Mouse (Mus musculus) embryonic facial prominence, embryonic 13.5 days (tissue): ENCODE measurements around the gene Cpped1. TPM values are rescaled to one million over a fixed set of nuclear protein-coding genes. Genes with fewer than 3 reads are reported as not detected.

Experiments
- ATAC-seq: fragments of 200-750 bp; cut with Nextera tagmentation; 2 replicates; pipeline ENCODE4 v1.8.0; 2017; ENCODE audit warnings: low read depth; ENCODE audit not compliant: insufficient number of reproducible peaks, insufficient read depth, low FRiP score, low TSS enrichment
- H3K27ac ChIP-seq: fragments of 300-500 bp; sonication (generic); 2 replicates; pipeline ENCODE4 v1.5.1; 2015; ENCODE audit warnings: moderate library complexity, mild to moderate bottlenecking, inconsistent platforms
- H3K27me3 ChIP-seq: fragments of 300-500 bp; sonication (generic); 2 replicates; pipeline ENCODE4 v1.6.1; 2015; ENCODE audit warnings: mild to moderate bottlenecking, inconsistent platforms
- H3K36me3 ChIP-seq: fragments of 300-500 bp; sonication (generic); 2 replicates; pipeline ENCODE4 v1.6.1; 2015; ENCODE audit warnings: mild to moderate bottlenecking, inconsistent platforms
- H3K4me1 ChIP-seq: fragments of 300-500 bp; sonication (generic); 2 replicates; pipeline ENCODE4 v1.6.1; 2015; ENCODE audit warnings: inconsistent platforms
- H3K4me2 ChIP-seq: fragments of 300-500 bp; sonication (generic); 2 replicates; pipeline ENCODE4 v1.6.1; 2015; ENCODE audit warnings: moderate library complexity, mild to moderate bottlenecking, inconsistent platforms
- H3K4me3 ChIP-seq: fragments of 300-500 bp; sonication (generic); 2 replicates; pipeline ENCODE4 v1.5.1; 2015; ENCODE audit warnings: mild to moderate bottlenecking, inconsistent platforms
- H3K9ac ChIP-seq: fragments of 300-500 bp; sonication (generic); 2 replicates; pipeline ENCODE4 v1.6.1; 2015; ENCODE audit warnings: mild to moderate bottlenecking, inconsistent platforms
- H3K9me3 ChIP-seq: fragments of 300-500 bp; sonication (generic); 2 replicates; pipeline ENCODE4 v1.6.1; 2016; ENCODE audit warnings: inconsistent platforms
- WGBS: fragments of 180-500 bp; shearing (Covaris S2); methylation state at CpG from one replicate; pipeline ENCODE4 v1.1.7; 2015; ENCODE audit warnings: mixed read lengths; 5-methylcytosine and 5-hydroxymethylcytosine counted together
- polyA plus RNA-seq: library from polyadenylated mRNA; unstranded; fragments of >200 nt; fragmentation: Nextera tagmentation; extraction: Ambion mirVana; gene quantifications from 2 replicates; pipeline ENCODE4 v1.2.1, GENCODE M21; 2015

Gene Cpped1
- polyA plus RNA-seq, 1 experiment from 2014 or later = 23.5 TPM

DNA sequence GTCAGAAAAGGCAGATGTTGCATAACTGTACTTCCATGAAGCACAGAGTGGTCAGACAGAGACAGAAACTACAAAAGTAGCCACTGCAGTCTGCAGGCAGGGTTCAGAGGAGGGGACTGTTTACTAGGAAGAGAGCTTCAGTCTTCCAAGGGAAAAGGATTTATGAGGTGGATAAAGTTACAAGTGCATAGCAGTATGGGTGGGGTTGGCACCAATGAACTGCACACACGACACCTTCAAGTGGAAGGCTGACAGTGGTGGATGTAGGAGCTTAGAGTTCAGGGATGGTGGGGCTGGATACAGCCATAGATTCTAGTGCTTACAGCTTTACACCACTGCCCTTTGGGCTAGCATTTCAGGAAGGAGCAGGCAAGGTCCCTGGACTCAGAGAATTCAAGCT, 75.8 kb downstream of the Cpped1 start:
- H3K4me1 ChIP-seq = no peaks in the 10 kb centered on the region
- H3K4me3 ChIP-seq = no peak overlapping the region
- H3K36me3 ChIP-seq = no peaks in the 10 kb centered on the region
- no peaks in the 10 kb centered on the region for H3K27me3 ChIP-seq
- no peak overlapping the region for H3K9ac ChIP-seq
- H3K27ac ChIP-seq = no peak overlapping the region
- no peak for ATAC-seq
- 70% methylated on average over 1 of the region's 1 CpGs for WGBS
- no peak overlapping the region for H3K4me2 ChIP-seq
- no peaks in the 10 kb centered on the region for H3K9me3 ChIP-seq

DNA sequence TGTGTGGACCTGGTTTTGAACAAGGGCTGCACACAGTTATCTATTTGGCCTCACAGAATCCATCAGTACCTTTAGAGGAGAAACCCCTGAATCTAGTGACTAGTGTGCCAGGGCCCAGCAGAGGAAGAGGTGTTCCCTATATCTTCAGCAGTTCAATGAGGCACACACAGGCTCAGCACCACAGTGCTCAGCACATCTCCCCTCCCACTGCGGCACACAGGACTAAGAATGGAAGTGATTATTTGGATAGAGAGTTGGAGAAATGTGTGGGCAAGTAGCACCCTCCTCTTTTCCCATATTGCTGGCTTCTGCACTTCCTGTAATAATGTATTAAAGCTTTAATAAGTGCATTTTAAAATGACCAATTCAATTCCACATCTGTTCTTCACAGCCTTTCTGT, 80.4 kb downstream of the Cpped1 start:
- Histone ChIP-seq H3K27me3 (no peaks in the 10 kb centered on the region), H3K9ac (no peak overlapping the region), H3K36me3 (peaks cover 9% of the 10 kb centered on the region), H3K4me1 (peaks cover 6% of the 10 kb centered on the region), H3K4me3 (no peak overlapping the region), H3K27ac (no peak overlapping the region), H3K9me3 (no peaks in the 10 kb centered on the region), H3K4me2 (no peak overlapping the region)
- no peak for ATAC-seq
- 78% methylated on average over 1 of the region's 1 CpGs for WGBS

DNA sequence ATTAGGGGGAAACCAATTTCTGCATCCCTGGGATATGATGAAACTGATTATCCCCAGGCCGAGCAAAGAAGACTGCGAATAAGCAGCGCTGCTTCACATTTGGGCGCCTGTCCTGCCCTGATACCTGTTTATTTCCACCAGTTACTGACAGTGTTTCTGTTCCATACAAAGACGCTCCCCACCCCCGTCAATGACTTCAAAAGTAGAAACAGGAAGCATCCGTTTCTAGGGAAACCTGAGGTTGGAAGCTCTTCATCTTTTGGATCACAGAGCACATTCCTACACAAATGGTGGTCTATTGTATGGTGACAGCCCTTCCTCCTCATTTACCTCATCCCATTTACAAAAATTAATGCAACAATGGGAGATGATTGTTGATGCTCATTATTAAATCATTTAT, 84.4 kb downstream of the Cpped1 start:
- H3K9ac ChIP-seq = no peak overlapping the region
- peaks cover 9% of the 10 kb centered on the region for H3K36me3 ChIP-seq
- whole genome bisulfite sequencing = 60% methylated on average over 7 of the region's 7 CpGs
- H3K4me1 ChIP-seq = peaks cover 9% of the 10 kb centered on the region
- no peak overlapping the region for H3K27ac ChIP-seq
- H3K27me3 ChIP-seq = no peaks in the 10 kb centered on the region
- no peak overlapping the region for H3K4me2 ChIP-seq
- no peaks in the 10 kb centered on the region for H3K9me3 ChIP-seq
- no peak for ATAC-seq
- no peak overlapping the region for H3K4me3 ChIP-seq

DNA sequence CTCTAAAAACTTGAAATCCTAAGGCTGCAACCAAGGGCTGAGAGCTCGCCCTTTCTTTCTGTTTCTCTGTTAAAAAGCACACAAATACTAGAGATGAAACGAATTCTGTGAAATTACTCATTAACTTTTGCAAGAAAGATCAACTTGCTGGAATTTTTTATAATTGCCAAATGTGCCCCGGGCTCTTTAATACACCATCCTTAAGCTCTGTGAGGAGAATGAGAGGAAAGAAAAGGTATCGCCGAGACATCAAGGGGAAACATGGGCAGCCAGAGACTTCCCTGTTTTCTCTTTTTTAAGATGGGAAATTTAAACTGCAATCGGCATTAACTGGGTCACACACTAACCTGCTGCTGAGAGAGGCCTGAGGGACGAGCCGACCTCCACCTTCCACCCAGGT, 84.9 kb downstream of the Cpped1 start:
- Histone ChIP-seq H3K36me3 (peaks cover 11% of the 10 kb centered on the region), H3K4me1 (peaks cover 9% of the 10 kb centered on the region), H3K4me3 (no peak overlapping the region), H3K4me2 (no peak overlapping the region), H3K27ac (no peak overlapping the region), H3K9ac (no peak overlapping the region), H3K27me3 (no peaks in the 10 kb centered on the region), H3K9me3 (no peaks in the 10 kb centered on the region)
- ATAC-seq = no peak
- WGBS = 65% methylated on average over 8 of the region's 8 CpGs

DNA sequence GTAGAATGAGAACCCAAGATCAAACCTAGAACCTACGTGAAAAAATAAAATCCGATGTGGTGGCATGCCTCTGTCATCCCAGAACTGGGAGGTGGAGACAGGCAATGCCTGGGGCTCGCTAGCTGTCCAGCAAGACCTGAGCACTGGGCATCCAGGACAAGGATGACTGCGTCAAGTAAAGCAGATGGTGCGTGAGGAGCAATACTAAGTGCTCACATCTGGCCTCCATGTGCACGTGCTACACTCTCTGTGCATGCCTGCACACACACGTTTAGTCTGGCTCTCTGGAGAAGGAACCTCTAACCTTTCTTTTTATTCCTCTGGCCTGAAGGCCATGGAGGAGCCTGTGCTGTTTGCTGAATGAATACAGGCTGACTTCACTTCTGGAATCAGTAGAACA, 88.5 kb downstream of the Cpped1 start:
- Histone ChIP-seq H3K4me2 (no peak overlapping the region), H3K9ac (no peak overlapping the region), H3K4me3 (no peak overlapping the region), H3K27me3 (no peaks in the 10 kb centered on the region), H3K27ac (no peak overlapping the region), H3K9me3 (no peaks in the 10 kb centered on the region), H3K4me1 (peaks cover 9% of the 10 kb centered on the region), H3K36me3 (peaks cover 3% of the 10 kb centered on the region; the same call in 1 of the 2 replicates)
- 59% methylated on average over 7 of the region's 7 CpGs for WGBS
- no peak for ATAC-seq

DNA sequence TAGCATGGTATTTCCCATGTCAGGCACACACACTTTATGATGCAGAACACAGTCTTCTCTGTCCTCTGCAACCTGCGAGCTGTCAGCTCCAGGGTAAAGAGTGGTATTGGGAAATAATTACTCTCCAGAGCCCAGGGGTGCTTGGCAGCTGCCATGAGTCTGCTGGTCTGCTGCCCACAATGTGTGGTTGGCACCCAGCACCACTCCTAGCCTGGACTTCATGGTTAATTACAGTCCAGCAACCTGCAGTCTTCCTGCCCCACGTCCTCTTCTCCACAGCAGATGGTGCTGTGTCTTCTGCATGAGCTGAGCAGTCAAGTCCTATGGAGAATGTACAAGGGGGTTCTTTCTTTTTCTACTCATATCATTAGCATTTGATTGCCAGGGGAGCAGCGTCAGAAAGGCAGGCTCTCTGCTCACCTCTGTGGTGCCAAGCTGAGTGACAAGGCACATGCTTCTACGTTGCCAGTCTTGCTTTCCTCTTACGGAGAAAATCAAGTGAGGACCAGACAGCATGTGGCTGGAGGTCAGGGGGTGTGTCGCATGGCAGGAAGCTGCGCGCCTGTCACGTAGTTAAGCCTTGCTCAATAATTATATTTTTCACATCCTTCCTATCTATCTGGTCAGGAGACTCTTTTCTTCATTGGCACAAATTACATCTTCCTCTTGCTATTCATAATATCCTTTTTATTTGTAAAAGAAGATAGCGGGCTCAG, 94.2 kb downstream of the Cpped1 start:
- Histone ChIP-seq H3K4me2 (no peak overlapping the region), H3K9me3 (no peaks in the 10 kb centered on the region), H3K9ac (no peak overlapping the region), H3K27me3 (no peaks in the 10 kb centered on the region), H3K4me3 (no peak overlapping the region), H3K27ac (no peak overlapping the region), H3K36me3 (peaks cover 3% of the 10 kb centered on the region; the same call in 1 of the 2 replicates), H3K4me1 (no peaks in the 10 kb centered on the region)
- WGBS = 74% methylated on average over 10 of the region's 10 CpGs
- no peak for ATAC-seq

DNA sequence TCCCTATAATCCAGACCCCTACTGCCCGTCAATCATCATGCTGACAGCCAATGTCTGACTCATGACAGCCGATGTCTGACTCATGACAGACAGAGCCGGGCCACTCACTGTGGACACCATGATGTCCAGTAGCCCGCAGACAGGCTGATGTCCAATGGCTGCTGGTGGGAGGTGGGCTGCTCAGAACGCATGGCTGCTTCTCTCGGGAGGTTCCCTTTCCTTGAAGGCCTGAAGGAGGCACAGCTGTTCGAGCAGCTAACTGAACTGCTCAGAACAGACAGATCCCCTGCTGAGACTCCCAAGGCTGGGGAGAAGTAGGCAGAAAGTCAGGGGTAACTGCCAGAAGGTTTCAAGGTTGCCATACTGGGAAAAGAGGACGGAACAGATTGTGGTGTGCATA, 97.1 kb downstream of the Cpped1 start:
- Histone ChIP-seq H3K9me3 (no peaks in the 10 kb centered on the region), H3K4me1 (no peaks in the 10 kb centered on the region), H3K4me2 (no peak overlapping the region), H3K4me3 (no peak overlapping the region), H3K36me3 (no peaks in the 10 kb centered on the region), H3K9ac (no peak overlapping the region), H3K27me3 (no peaks in the 10 kb centered on the region), H3K27ac (no peak overlapping the region)
- ATAC-seq = no peak
- 77% methylated on average over 8 of the region's 8 CpGs for WGBS

DNA sequence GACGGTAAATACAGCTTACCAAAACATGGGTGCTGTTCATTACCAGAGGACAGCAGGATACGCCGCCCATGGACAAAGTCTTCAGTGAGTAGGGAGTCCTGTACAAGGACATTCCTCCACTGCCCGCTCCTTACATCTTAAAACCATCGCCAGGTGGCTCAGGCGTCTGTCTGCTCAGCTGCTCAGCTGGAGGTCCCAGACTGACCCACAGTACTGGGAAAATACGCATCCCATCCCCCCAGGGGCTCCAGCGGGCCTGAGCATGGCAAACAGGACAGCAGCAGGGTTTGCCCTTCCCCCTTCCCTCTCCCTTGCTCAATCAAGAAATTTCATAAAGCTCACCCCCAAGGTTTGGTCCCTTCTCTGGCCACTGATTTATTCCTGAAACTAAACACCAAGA, 99.6 kb downstream of the Cpped1 start:
- no peak for ATAC-seq
- Histone ChIP-seq H3K4me3 (no peak overlapping the region), H3K36me3 (peaks cover 8% of the 10 kb centered on the region; the same call in 1 of the 2 replicates), H3K4me2 (no peak overlapping the region), H3K9me3 (no peaks in the 10 kb centered on the region), H3K9ac (no peak overlapping the region), H3K27me3 (no peaks in the 10 kb centered on the region), H3K27ac (no peak overlapping the region), H3K4me1 (no peaks in the 10 kb centered on the region)
- WGBS = 40% methylated on average over 8 of the region's 8 CpGs

DNA sequence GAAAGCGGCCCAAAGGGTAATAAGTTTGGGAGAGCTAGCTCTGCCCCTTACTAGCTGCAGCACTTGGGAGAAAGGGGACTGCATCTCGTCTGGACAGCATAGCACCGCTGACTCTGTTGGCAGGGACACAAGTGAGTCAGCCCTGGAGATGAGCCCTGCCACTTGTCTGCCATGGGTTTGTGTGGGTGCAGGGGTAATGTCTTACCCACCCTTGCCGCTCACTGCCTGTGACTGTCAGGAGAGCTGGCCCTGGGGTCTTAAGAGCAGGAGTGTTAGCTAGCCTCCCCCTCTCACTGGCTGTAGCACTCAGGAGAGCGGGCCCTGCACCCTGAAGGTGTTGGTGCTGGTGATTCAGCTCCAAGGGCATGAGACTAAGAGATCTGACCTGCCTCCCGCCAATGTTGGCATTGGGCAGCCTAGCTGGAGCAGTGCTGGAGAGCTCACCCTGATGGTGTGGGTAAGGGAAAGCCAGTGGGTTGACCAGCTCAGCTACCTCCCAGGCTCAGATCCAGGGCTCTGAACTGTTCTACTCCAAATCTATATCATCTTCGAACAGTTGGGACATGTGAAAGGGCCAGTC, 107.2 kb downstream of the Cpped1 start:
- no peak overlapping the region for H3K27ac ChIP-seq
- H3K9me3 ChIP-seq = no peaks in the 10 kb centered on the region
- no peak overlapping the region for H3K9ac ChIP-seq
- no peaks in the 10 kb centered on the region for H3K27me3 ChIP-seq
- no peak overlapping the region for H3K4me2 ChIP-seq
- H3K4me1 ChIP-seq = no peaks in the 10 kb centered on the region
- H3K4me3 ChIP-seq = no peak overlapping the region
- no peak for ATAC-seq
- peaks cover 15% of the 10 kb centered on the region for H3K36me3 ChIP-seq
- WGBS = 95% methylated on average over 7 of the region's 7 CpGs

DNA sequence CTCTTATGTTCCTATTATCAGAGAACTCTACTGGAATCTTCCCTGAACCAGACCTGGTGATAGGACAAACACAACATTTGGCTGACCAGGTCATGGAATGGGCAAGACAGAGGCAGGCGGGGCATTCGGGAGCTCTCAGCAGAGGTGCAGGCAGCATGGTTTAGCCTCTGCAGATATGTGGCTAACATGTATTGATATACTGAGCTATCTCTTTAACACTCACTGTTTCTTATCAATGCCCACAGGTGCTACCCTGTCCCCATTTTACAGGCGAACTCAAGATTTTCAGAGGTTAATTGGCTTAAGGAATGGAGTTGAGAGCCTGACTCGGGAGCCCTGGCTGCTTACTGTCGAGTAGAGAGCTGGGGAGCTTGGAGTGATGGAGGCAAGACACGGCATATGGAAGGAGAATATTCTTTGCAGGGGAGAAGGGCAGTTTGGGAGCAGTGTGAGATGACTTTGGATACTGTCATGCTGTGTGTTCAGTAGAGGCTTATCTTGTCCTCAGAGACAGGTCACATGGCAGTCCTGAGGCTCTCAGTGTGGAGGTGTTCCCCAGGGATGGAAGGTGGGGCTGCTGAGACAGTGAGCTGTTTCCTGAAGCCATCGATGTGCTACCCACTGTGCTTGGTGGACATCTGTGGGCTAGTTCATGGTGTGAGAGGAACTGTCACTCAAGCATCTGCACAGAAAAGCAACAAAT, 113.3 kb downstream of the Cpped1 start:
- no peak overlapping the region for H3K9ac ChIP-seq
- H3K9me3 ChIP-seq = no peaks in the 10 kb centered on the region
- H3K4me1 ChIP-seq = no peaks in the 10 kb centered on the region
- H3K36me3 ChIP-seq = no peaks in the 10 kb centered on the region
- H3K4me2 ChIP-seq = no peak overlapping the region
- no peak overlapping the region for H3K4me3 ChIP-seq
- 71% methylated on average over 7 of the region's 7 CpGs for WGBS
- H3K27ac ChIP-seq = no peak overlapping the region
- H3K27me3 ChIP-seq = no peaks in the 10 kb centered on the region
- no peak for ATAC-seq

DNA sequence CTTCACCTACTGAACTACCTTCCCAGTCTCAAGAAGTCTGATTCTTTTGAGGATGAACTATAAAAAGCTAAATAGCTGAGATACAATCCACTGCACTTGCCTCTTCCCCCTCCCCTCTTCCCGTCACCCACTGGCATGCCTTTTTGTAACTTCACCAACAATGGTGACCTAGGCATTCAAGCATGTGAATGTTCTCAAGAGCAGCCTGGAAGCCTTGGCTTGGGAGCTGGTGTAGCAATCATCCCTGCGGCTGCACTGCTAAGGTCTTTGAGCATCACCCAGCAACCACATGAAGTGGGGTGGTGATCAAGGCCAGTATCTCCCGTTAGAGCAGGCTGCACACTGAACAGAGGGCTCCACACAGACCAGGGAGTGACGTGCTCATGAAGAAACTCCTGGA, 114.6 kb downstream of the Cpped1 start:
- no peak overlapping the region for H3K4me2 ChIP-seq
- ATAC-seq = no peak
- no peak overlapping the region for H3K27ac ChIP-seq
- WGBS = 82% methylated on average over 4 of the region's 4 CpGs
- no peaks in the 10 kb centered on the region for H3K4me1 ChIP-seq
- H3K4me3 ChIP-seq = no peak overlapping the region
- H3K9ac ChIP-seq = no peak overlapping the region
- H3K27me3 ChIP-seq = no peaks in the 10 kb centered on the region
- H3K36me3 ChIP-seq = no peaks in the 10 kb centered on the region
- no peaks in the 10 kb centered on the region for H3K9me3 ChIP-seq

DNA sequence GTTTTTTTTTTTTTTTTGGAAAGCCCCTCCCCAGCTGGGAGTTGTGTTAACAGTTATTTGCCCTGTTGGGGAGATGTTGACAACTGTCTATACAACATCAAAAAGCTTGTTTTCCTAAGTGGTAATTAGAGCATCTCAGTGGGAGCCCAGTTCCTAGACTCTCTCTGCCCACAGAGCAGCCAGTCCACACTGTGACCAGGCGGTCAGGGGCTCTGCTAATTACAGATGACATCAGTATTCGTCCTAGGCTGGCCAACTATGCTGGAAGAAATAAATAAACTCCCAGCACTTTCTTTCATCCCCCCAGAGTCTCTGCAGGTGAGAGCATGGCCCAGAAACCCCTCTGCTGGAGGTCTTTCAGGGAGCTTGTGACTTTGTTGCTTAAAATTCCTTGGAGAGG, 115.9 kb downstream of the Cpped1 start:
- no peak overlapping the region for H3K9ac ChIP-seq
- ATAC-seq = no peak
- 31% methylated on average over 2 of the region's 2 CpGs for WGBS
- H3K27me3 ChIP-seq = no peaks in the 10 kb centered on the region
- H3K36me3 ChIP-seq = no peaks in the 10 kb centered on the region
- no peak overlapping the region for H3K4me3 ChIP-seq
- H3K9me3 ChIP-seq = no peaks in the 10 kb centered on the region
- no peak overlapping the region for H3K27ac ChIP-seq
- H3K4me2 ChIP-seq = no peak overlapping the region
- no peaks in the 10 kb centered on the region for H3K4me1 ChIP-seq
